Comparison of ENCODE assay signal across 13 mouse cellular contexts in the genomic region with DNA sequence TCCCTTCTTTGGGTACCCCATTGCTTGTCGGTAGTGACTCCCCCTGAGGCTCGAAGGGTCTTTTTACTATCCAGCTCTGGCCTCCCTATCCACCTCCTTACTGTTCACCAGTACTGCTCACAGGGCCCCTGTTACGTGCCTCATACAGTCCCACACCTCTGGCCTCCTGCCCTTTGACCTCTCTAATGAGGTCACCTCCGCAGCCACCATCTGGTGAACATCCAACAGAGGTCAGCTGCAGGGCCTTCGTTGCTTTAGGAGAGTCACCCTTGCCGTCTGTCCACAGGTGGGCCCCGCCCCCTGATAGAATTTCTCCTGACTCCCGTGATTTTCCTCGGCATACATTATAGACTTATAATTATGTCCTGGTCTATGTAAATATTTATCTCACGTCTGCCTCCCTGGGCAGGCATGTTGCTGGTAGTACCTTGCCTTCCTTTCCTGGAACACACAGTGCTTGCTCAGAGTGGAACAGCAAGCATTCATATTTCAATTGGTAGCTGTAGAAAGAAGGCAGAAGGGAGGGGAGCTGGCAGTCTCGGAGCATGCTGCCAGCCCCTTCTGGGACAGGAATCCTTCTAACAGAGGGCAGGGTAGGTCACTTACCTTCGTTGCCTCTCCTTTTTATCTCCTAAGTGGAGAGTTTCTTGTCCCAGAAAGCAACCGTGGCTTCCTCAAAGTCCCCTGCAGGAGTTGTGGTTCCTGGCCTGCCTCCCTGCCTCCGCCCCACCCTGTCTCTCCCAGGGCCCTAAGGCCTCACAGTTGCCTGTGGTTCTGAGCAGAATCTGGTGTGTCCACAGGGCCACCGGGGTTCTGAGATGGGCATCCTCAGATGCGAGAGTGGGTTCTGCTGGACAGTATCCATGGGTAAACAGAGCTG. TPM values are rescaled to one million over a fixed set of nuclear protein-coding genes. Genes with fewer than 3 reads are reported as not detected.
A peak's percentile ranks its signal among the peaks of the same experiment; 100 is the strongest.
DNase-seq lines count a peak whose midpoint lies in the region; ATAC-seq and TF ChIP-seq lines count a peak whose summit lies in the region.
"Had no signal": no experiment of that assay in that cellular context is flagged by ENCODE, and none has a peak within 500 bp of the region (broad histone marks: within the 10 kb centered on the region; RNA-seq: fewer than 3 reads in every experiment).

No protein-coding gene starts in this region.

- H3K4me3 ChIP-seq in heart, embryonic 13.5 days, result no peak overlapping the region
- peak overlapping the region; percentile 18 for H3K4me3 ChIP-seq in C2C12 (ENCODE audit: insufficient read depth, poor library complexity, severe bottlenecking)
- H3K4me3 ChIP-seq: heart, adult 2 months; left cerebral cortex, adult 2 months; megakaryocyte, embryonic 14.5 days had no signal

- peaks cover 28% of the 10 kb centered on the region for H3K4me1 ChIP-seq in heart, embryonic 13.5 days

- H3K9ac ChIP-seq in heart, embryonic 13.5 days, result peak overlapping the region; percentile 3

- no peaks in the 10 kb centered on the region for H3K9me3 ChIP-seq in heart, embryonic 13.5 days
- H3K9me3 ChIP-seq: megakaryocyte, embryonic 14.5 days had no signal

- no peak for ATAC-seq in heart, embryonic 13.5 days (ENCODE audit: extremely low read depth, insufficient number of reproducible peaks, low FRiP score, low TSS enrichment)
- ATAC-seq: Patski had no signal

- intact Hi-C loops in heart, postnatal 10 days (cut with DNase I), result no loop called here

- no peaks in the 10 kb centered on the region for H3K36me3 ChIP-seq in heart, embryonic 13.5 days
- no peaks in the 10 kb centered on the region for H3K36me3 ChIP-seq in C2C12 (ENCODE audit: control insufficient read depth, insufficient read depth)

- 49% methylated on average over 16 of the region's 16 CpGs for WGBS in heart, embryonic 13.5 days

- peaks cover 5% of the 10 kb centered on the region for H3K79me3 ChIP-seq in C2C12 (ENCODE audit: low read depth)

- H3K4me2 ChIP-seq in heart, embryonic 13.5 days, result no peak overlapping the region

- TF ChIP-seq CTCF in C2C12 (IDR thresholded peaks at IDR 0.05; ENCODE audit: control insufficient read depth, insufficient read depth, insufficient read length), result no peak

- H3K27ac ChIP-seq in heart, embryonic 13.5 days (replicated peaks), result no peak overlapping the region; the same call in 1 of the 2 replicates
- H3K27ac ChIP-seq: heart, adult 2 months; left cerebral cortex, adult 2 months had no signal

- no peak overlapping the region for H3ac ChIP-seq in C2C12 (ENCODE audit: control insufficient read depth, insufficient read length, low read depth)

- peaks cover 3% of the 10 kb centered on the region; the same call in 1 of the 2 replicates for H3K27me3 ChIP-seq in heart, embryonic 13.5 days (replicated peaks)
- H3K27me3 ChIP-seq in C2C12 (ENCODE audit: control insufficient read depth, insufficient read depth, insufficient read length), result no peaks in the 10 kb centered on the region
- H3K27me3 ChIP-seq: Patski had no signal

- H3K79me2 ChIP-seq in C2C12 (ENCODE audit: control insufficient read depth, insufficient read depth), result peaks cover 30% of the 10 kb centered on the region

- no peak for DNase-seq in heart, postnatal 10 days
- DNase-seq in forelimb bud, embryonic 11.5 days (ENCODE audit: low read depth, low spot score), result peak; percentile 29
- DNase-seq in lung, postnatal 25 days (ENCODE audit: low spot score), result peak; percentile 80
- no peak for DNase-seq in kidney, postnatal 10 days
- DNase-seq in adrenal gland, postnatal 36 days, result no peak
- no peak for DNase-seq in urinary bladder, adult 2 months (ENCODE audit: low spot score)
- DNase-seq: adrenal gland, postnatal 10 days had no signal

TF ChIP-seq in C2C12, 6 proteins besides CTCF, POLR2A, EP300 and RAD21:
- no peak for TF ChIP-seq MYOD1 (IDR thresholded peaks at IDR 0.05; ENCODE audit: control insufficient read depth, insufficient read length, low read depth)
- no peak for TF ChIP-seq CEBPB (IDR thresholded peaks at IDR 0.05; ENCODE audit: low read depth)
- no peak for TF ChIP-seq USF1 (IDR thresholded peaks at IDR 0.05; ENCODE audit: low read depth)
- no peak for TF ChIP-seq FOSL1 (IDR thresholded peaks at IDR 0.05; ENCODE audit: insufficient read depth, low read length, poor library complexity, severe bottlenecking)
- no peak for TF ChIP-seq MYOG (IDR thresholded peaks at IDR 0.05; ENCODE audit: control insufficient read depth, extremely low read depth, insufficient read length)
- no peak for TF ChIP-seq MAX (IDR thresholded peaks at IDR 0.05)

RNA-seq across cellular contexts. Expression of a gene that starts 14.9 kb away (rescaled TPM):
- polyA plus RNA-seq in heart, embryonic 13.5 days (2015; fragmentation: Nextera tagmentation; extraction: Ambion mirVana), result 0.24 and 0.29 TPM in 2 replicates
- total RNA-seq in heart, postnatal 10 days (2021), result under 1 TPM in 1 of 2 experiments, not detected in 1; 0.26 TPM
- polyA plus RNA-seq in C2C12 (2012; fragmentation: generic; extraction: Trizol), result 1.8 TPM
- total RNA-seq in adrenal gland, postnatal 36 days (2021), result under 1 TPM; 0.13 to 0.16 TPM
- polyA plus RNA-seq in urinary bladder, adult 2 months (2012; rRNA removed), result 5.0 and 6.3 TPM in 2 replicates
- total RNA-seq: heart, adult 2 months had no signal

RNA-seq across cellular contexts. Expression of a gene that starts 38.6 kb away (rescaled TPM):
- 1,816 and 1,974 TPM in 2 replicates for polyA plus RNA-seq in heart, embryonic 13.5 days (2015; fragmentation: Nextera tagmentation; extraction: Ambion mirVana)
- 1,000 to 10,000 TPM; 1,252 to 1,287 TPM for total RNA-seq in heart, postnatal 10 days (2021)
- polyA plus RNA-seq in C2C12 (2012; fragmentation: generic; extraction: Trizol), result 4,379 TPM
- total RNA-seq in adrenal gland, postnatal 36 days (2021), result 100 to 1,000 TPM; 749 to 846 TPM
- 888 and 1,061 TPM in 2 replicates for polyA plus RNA-seq in urinary bladder, adult 2 months (2012; rRNA removed)

RNA-seq across cellular contexts. Expression of a gene that starts 55.7 kb away (rescaled TPM):
- polyA plus RNA-seq in heart, embryonic 13.5 days (2015; fragmentation: Nextera tagmentation; extraction: Ambion mirVana), result 8.9 and 11.1 TPM in 2 replicates
- total RNA-seq in heart, postnatal 10 days (2021), result 1 to 10 TPM; 4.4 to 8.3 TPM
- 2.1 TPM for polyA plus RNA-seq in C2C12 (2012; fragmentation: generic; extraction: Trizol)
- total RNA-seq in adrenal gland, postnatal 36 days (2021), result 10 to 100 TPM in 1 of 2 experiments, 1 to 10 TPM in 1; 8.2 to 10.4 TPM
- polyA plus RNA-seq in urinary bladder, adult 2 months (2012; rRNA removed), result 6.5 and 7.0 TPM in 2 replicates

RNA-seq across cellular contexts. Expression of a gene that starts 55.9 kb away (rescaled TPM):
- 7.1 and 7.3 TPM in 2 replicates for polyA plus RNA-seq in heart, embryonic 13.5 days (2015; fragmentation: Nextera tagmentation; extraction: Ambion mirVana)
- 10 to 100 TPM; 19.3 to 21.0 TPM for total RNA-seq in heart, postnatal 10 days (2021)
- 2.5 TPM for polyA plus RNA-seq in C2C12 (2012; fragmentation: generic; extraction: Trizol)
- 10 to 100 TPM; 14.6 to 16.2 TPM for total RNA-seq in adrenal gland, postnatal 36 days (2021)
- 9.2 and 9.6 TPM in 2 replicates for polyA plus RNA-seq in urinary bladder, adult 2 months (2012; rRNA removed)

Comparison
In these comparisons a context has a peak if more than half of its experiments do, and no peak if none do; other contexts are left out.
1. DNase-seq: peak in forelimb bud, embryonic 11.5 days (single experiment) and lung, postnatal 25 days (single experiment); none in heart, postnatal 10 days (0 of 2), kidney, postnatal 10 days (single experiment), adrenal gland, postnatal 36 days (0 of 2) and urinary bladder, adult 2 months (single experiment).